Mouse (Mus musculus): ENCODE results near the gene Fam76a. TPM values are rescaled to one million over a fixed set of nuclear protein-coding genes. Genes with fewer than 3 reads are reported as not detected.
A peak's percentile ranks its signal among the peaks of the same experiment; 100 is the strongest.

The Fam76a gene
- polyA plus RNA-seq, 1 experiment, result 13.0 TPM

DNA sequence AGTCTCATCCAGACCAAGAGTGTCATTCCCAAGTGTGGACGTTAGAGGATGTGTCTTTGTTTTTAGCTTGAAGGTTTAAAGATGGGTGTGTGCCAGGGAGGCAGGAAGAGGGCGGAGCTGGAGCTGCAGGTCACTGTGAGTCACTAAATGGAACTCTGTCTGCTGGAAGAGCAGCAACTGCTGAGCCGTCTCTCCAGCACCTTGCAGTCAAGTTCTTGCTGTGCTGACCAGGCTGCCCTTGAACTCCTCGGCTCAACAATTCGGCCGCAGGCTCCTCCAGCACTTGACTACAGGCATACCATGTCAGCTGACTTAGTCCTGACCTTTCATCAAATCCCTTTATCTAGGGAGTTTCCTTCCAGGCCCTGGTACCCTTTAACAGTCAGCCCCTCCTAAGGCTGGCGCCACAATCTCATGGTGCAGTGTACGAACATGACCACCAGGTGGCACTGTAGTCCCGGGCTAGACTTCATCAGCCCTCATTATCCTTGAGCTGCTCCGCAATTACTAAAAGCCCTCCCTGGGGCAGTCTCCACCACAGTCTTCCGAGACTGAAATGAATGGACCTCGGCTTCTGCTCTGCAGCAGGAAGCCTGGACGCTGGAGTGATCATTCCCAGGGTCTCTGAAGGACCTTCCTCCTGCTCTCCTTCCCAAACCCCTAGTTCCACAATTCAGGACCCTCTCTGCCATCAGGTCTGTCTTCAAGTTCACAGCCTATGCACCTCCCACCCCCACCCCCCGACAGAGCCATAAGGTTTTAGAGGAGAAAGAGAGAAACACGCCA lies 23.1 kb upstream of the Fam76a start:
- no peak overlapping the region for H3K4me3 ChIP-seq

DNA sequence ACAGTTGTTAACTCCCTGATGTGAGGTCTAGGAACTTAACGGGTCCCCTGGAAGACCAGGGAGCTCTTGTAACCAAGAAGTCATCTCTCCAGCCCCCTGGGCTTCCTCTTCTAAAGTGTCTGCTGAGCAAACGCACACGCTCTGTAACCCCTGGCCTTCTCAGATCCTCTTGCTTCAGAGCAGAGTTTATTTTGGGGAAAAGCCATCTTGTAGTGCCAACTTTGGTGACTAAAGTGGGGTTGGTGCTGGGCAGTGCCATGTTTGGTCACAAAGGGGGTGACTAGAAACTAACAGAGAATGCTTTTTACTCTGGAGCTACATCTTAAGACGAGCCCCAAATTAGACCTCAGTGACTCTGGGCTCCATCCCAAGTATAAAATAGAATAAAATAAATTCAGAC lies 22.4 kb upstream of the Fam76a start:
- no peak for TF ChIP-seq USF1 (IDR thresholded peaks at IDR 0.05; ENCODE audit: low read depth)
- TF ChIP-seq POLR2AphosphoS2 (IDR thresholded peaks at IDR 0.05; ENCODE audit: insufficient read length, low read depth), result no peak
- no peak for TF ChIP-seq CEBPB (IDR thresholded peaks at IDR 0.05; ENCODE audit: insufficient read depth, poor library complexity, severe bottlenecking)
- no peak for TF ChIP-seq POLR2A (IDR thresholded peaks at IDR 0.05; ENCODE audit: insufficient read length, low read depth)
- no peak for TF ChIP-seq REST (IDR thresholded peaks at IDR 0.05; ENCODE audit: insufficient read depth, insufficient read length)
- no peak for TF ChIP-seq E2F4 (IDR thresholded peaks at IDR 0.05; ENCODE audit: insufficient read depth)
- TF ChIP-seq TCF12 (IDR thresholded peaks at IDR 0.05; ENCODE audit: insufficient read depth, poor library complexity, severe bottlenecking), result no peak
- no peak for TF ChIP-seq MYOG (IDR thresholded peaks at IDR 0.05; ENCODE audit: control insufficient read depth in 1 of 3, insufficient read depth in 1 of 3, insufficient read length in 2 of 3, low read depth in 2 of 3)
- H3K79me2 ChIP-seq (ENCODE audit: control insufficient read depth, insufficient read depth), result no peaks in the 10 kb centered on the region
- H3K4me2 ChIP-seq (ENCODE audit: low read depth), result peak overlapping the region; percentile 83
- H3K27me3 ChIP-seq (ENCODE audit: control insufficient read depth, insufficient read depth, insufficient read length), result no peaks in the 10 kb centered on the region
- no peak overlapping the region for H3K4me3 ChIP-seq
- no peak overlapping the region for H3ac ChIP-seq (ENCODE audit: control insufficient read depth, insufficient read length)
- no peaks in the 10 kb centered on the region for H3K36me3 ChIP-seq (ENCODE audit: control insufficient read depth, insufficient read depth)

More for the DNA sequence above, 23.1 kb upstream of the Fam76a start:
- H3K79me2 ChIP-seq (ENCODE audit: control insufficient read depth, insufficient read depth), result no peaks in the 10 kb centered on the region
- no peaks in the 10 kb centered on the region for H3K27me3 ChIP-seq (ENCODE audit: control insufficient read depth, insufficient read depth, insufficient read length)
- H3K4me2 ChIP-seq (ENCODE audit: low read depth), result peak overlapping the region; percentile 83
- no peak overlapping the region for H3ac ChIP-seq (ENCODE audit: control insufficient read depth, insufficient read length)
- TF ChIP-seq E2F4 (IDR thresholded peaks at IDR 0.05; ENCODE audit: insufficient read depth), result no peak
- TF ChIP-seq TCF12 (IDR thresholded peaks at IDR 0.05; ENCODE audit: insufficient read depth, poor library complexity, severe bottlenecking), result no peak
- TF ChIP-seq POLR2AphosphoS2 (IDR thresholded peaks at IDR 0.05; ENCODE audit: insufficient read length, low read depth), result no peak
- no peak for TF ChIP-seq REST (IDR thresholded peaks at IDR 0.05; ENCODE audit: insufficient read depth, insufficient read length)
- no peak for TF ChIP-seq POLR2A (IDR thresholded peaks at IDR 0.05; ENCODE audit: insufficient read length, low read depth)
- no peak for TF ChIP-seq MYOG (IDR thresholded peaks at IDR 0.05; ENCODE audit: control insufficient read depth in 1 of 3, insufficient read depth in 1 of 3, insufficient read length in 2 of 3, low read depth in 2 of 3)
- TF ChIP-seq TCF3 (IDR thresholded peaks at IDR 0.05; ENCODE audit: insufficient read length, low read depth), result no peak
- no peak for TF ChIP-seq USF1 (IDR thresholded peaks at IDR 0.05; ENCODE audit: low read depth)
- TF ChIP-seq CEBPB (IDR thresholded peaks at IDR 0.05; ENCODE audit: insufficient read depth, poor library complexity, severe bottlenecking), result no peak
- no peak for TF ChIP-seq MYOD1 (IDR thresholded peaks at IDR 0.05; ENCODE audit: control insufficient read depth in 1 of 3, insufficient read length in 2 of 3, low read depth in 2 of 3)
- TF ChIP-seq MAX (IDR thresholded peaks at IDR 0.05; ENCODE audit: low read depth), result no peak
- H3K36me3 ChIP-seq (ENCODE audit: control insufficient read depth, insufficient read depth), result no peaks in the 10 kb centered on the region

DNA sequence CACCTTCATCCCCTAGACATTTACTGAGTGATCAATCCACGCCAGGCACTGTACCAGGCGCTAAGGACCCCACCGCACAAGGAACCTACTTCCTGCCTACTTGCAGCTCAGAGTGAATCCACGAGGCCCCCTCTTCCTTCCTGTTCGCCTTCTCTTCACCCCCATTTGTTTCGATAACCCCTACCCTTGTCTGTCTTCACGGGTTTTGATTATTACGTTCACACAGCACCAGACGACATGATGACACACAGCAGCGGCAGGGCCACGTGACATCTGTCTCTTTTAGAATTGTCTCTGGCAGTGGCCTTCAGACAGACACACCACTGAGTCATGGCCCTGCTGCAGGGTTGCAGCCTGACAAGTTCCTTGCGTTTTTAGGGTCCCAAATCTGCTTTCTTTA lies 21.7 kb upstream of the Fam76a start:
- Histone ChIP-seq H3K4me2 (ENCODE audit: low read depth) (no peak overlapping the region), H3ac (ENCODE audit: control insufficient read depth, insufficient read length) (no peak overlapping the region), H3K36me3 (ENCODE audit: control insufficient read depth, insufficient read depth) (no peaks in the 10 kb centered on the region), H3K27me3 (ENCODE audit: control insufficient read depth, insufficient read depth, insufficient read length) (no peaks in the 10 kb centered on the region), H3K4me3 (no peak overlapping the region), H3K79me2 (ENCODE audit: control insufficient read depth, insufficient read depth) (no peaks in the 10 kb centered on the region)
- TF ChIP-seq MYOG (IDR thresholded peaks at IDR 0.05; ENCODE audit: control insufficient read depth in 1 of 3, insufficient read depth in 1 of 3, insufficient read length in 2 of 3, low read depth in 2 of 3) (no peak), USF1 (IDR thresholded peaks at IDR 0.05; ENCODE audit: low read depth) (peak; percentile 83)

DNA sequence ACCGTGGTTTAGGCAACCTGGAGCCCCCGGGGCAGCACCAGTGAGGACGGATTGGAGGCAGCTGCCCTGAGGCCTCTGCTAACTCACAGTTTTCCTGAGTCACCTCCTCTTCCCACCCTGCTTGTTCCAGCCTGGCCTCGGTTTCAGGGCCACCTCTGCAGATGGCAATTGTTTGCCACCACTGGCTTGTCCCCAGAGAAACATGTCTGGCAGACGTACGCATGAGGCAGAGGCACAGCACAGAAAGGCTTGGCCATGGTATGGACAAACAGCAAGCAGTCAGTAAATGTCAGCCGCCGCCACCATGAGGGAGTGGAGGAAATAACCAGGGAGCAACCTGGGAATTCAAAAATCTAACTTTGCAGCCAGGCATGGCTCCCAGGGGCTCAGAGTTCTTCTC lies 20.7 kb upstream of the Fam76a start:
- Histone ChIP-seq H3K4me3 (no peak overlapping the region), H3K36me3 (ENCODE audit: control insufficient read depth, insufficient read depth) (no peaks in the 10 kb centered on the region), H3K79me2 (ENCODE audit: control insufficient read depth, insufficient read depth) (no peaks in the 10 kb centered on the region), H3K27me3 (ENCODE audit: control insufficient read depth, insufficient read depth, insufficient read length) (no peaks in the 10 kb centered on the region), H3ac (ENCODE audit: control insufficient read depth, insufficient read length) (no peak overlapping the region), H3K4me2 (ENCODE audit: low read depth) (no peak overlapping the region)
- no peak for TF ChIP-seq TCF3 (IDR thresholded peaks at IDR 0.05; ENCODE audit: insufficient read length, low read depth)
- TF ChIP-seq POLR2A (IDR thresholded peaks at IDR 0.05; ENCODE audit: insufficient read length, low read depth), result no peak
- TF ChIP-seq MYOG (IDR thresholded peaks at IDR 0.05; ENCODE audit: control insufficient read depth in 1 of 3, insufficient read depth in 1 of 3, insufficient read length in 2 of 3, low read depth in 2 of 3), result no peak
- TF ChIP-seq TCF12 (IDR thresholded peaks at IDR 0.05; ENCODE audit: insufficient read depth, poor library complexity, severe bottlenecking), result no peak

DNA sequence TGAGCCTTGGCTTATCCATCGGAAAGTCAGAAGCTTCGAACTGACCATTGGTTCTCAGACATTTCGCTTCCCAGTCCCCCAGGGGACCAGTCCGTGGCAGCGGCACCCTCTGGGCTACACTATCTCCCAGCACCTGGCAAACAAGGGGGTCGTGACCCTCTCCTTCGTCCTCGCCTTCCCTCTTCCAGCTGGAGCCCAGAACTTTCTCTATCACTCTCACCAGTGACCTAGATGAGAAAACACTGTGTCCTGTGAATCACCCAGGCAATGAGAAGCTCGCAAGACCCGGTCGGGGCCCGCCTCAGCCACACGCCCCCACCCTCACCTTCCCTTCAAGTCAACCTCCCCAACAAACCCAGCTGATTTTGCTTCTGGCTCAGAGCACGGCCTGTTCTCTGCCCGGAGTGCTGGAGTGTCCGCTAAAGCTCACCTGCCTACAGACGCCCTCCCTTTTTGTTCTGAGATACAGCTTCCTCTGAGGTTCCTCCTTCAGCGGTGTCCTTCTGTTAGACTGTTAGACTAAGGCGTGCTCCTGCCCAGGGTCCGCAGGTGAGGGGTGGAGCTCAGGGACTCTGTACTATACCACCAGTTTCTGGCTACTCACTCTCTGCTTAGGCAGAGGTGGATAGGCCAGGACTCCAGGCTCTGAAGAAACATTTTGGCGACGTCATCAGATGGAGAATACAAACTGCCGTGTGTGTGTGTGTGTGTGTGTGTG lies 18.8 kb upstream of the Fam76a start:
- TF ChIP-seq MAX (IDR thresholded peaks at IDR 0.05; ENCODE audit: low read depth) (no peak), SRF (IDR thresholded peaks at IDR 0.05; ENCODE audit: control insufficient read depth, insufficient read length, low read depth) (no peak), POLR2AphosphoS2 (IDR thresholded peaks at IDR 0.05; ENCODE audit: insufficient read length, low read depth) (no peak), REST (IDR thresholded peaks at IDR 0.05; ENCODE audit: insufficient read depth, insufficient read length) (no peak), POLR2A (IDR thresholded peaks at IDR 0.05; ENCODE audit: insufficient read length, low read depth) (no peak), TCF12 (IDR thresholded peaks at IDR 0.05; ENCODE audit: insufficient read depth, poor library complexity, severe bottlenecking) (no peak), USF1 (IDR thresholded peaks at IDR 0.05; ENCODE audit: low read depth) (no peak), CEBPB (IDR thresholded peaks at IDR 0.05; ENCODE audit: insufficient read depth, poor library complexity, severe bottlenecking) (no peak)
- Histone ChIP-seq H3K4me2 (ENCODE audit: low read depth) (no peak overlapping the region), H3K4me3 (no peak overlapping the region), H3ac (ENCODE audit: control insufficient read depth, insufficient read length) (no peak overlapping the region), H3K36me3 (ENCODE audit: control insufficient read depth, insufficient read depth) (no peaks in the 10 kb centered on the region), H3K27me3 (ENCODE audit: control insufficient read depth, insufficient read depth, insufficient read length) (no peaks in the 10 kb centered on the region), H3K79me2 (ENCODE audit: control insufficient read depth, insufficient read depth) (no peaks in the 10 kb centered on the region)
